Mouse (Mus musculus): ENCODE data around the gene Sirt6. TPM values are rescaled to one million over a fixed set of nuclear protein-coding genes. Genes with fewer than 3 reads are reported as not detected.
A peak's percentile ranks its signal among the peaks of the same experiment; 100 is the strongest.

Sirt6 gene
- polyA plus RNA-seq, 1 experiment from 2014 or later: 53.3 TPM

GRCm38 (mm10) chr10:81619976-81620375 is 7.6 kb downstream of the Sirt6 start:
- no peak for ATAC-seq (ENCODE audit: low FRiP score, low read depth)
- H3K27ac ChIP-seq: no peak overlapping the region
- 90% methylated on average over 5 of the region's 5 CpGs for WGBS
- H3K9ac ChIP-seq: no peak overlapping the region
- no peaks in the 10 kb centered on the region for H3K27me3 ChIP-seq (replicated peaks)
- H3K4me1 ChIP-seq: peaks cover 6% of the 10 kb centered on the region; the same call in 1 of the 2 replicates
- H3K36me3 ChIP-seq: peaks cover 41% of the 10 kb centered on the region
- H3K4me3 ChIP-seq: no peak overlapping the region
- no peak overlapping the region for H3K4me2 ChIP-seq (replicated peaks)
- H3K9me3 ChIP-seq: no peaks in the 10 kb centered on the region

GRCm38 (mm10) chr10:81615486-81615885 is 12.1 kb downstream of the Sirt6 start:
- no peaks in the 10 kb centered on the region for H3K9me3 ChIP-seq
- peaks cover 2% of the 10 kb centered on the region; the same call in 1 of the 2 replicates for H3K36me3 ChIP-seq
- H3K27ac ChIP-seq: no peak overlapping the region
- H3K27me3 ChIP-seq (replicated peaks): no peaks in the 10 kb centered on the region
- H3K9ac ChIP-seq: no peak overlapping the region
- no peak overlapping the region for H3K4me2 ChIP-seq (replicated peaks)
- H3K4me1 ChIP-seq: peaks cover 6% of the 10 kb centered on the region; the same call in 1 of the 2 replicates
- ATAC-seq (ENCODE audit: low FRiP score, low read depth): no peak
- 38% methylated on average over 6 of the region's 6 CpGs for WGBS
- no peak overlapping the region for H3K4me3 ChIP-seq

GRCm38 (mm10) chr10:81612779-81613178 is 14.8 kb downstream of the Sirt6 start:
- WGBS: 74% methylated on average over 3 of the region's 3 CpGs
- H3K4me3 ChIP-seq: no peak overlapping the region

GRCm38 (mm10) chr10:81608308-81608707 is 19.3 kb downstream of the Sirt6 start:
- no peaks in the 10 kb centered on the region for H3K27me3 ChIP-seq (replicated peaks)
- no peak for ATAC-seq (ENCODE audit: low FRiP score, low read depth)
- H3K4me3 ChIP-seq: no peak overlapping the region
- WGBS: 95% methylated on average over 1 of the region's 1 CpGs
- H3K4me2 ChIP-seq (replicated peaks): no peak overlapping the region
- H3K9me3 ChIP-seq: no peaks in the 10 kb centered on the region
- H3K27ac ChIP-seq: no peak overlapping the region
- peaks cover 3% of the 10 kb centered on the region; the same call in 1 of the 2 replicates for H3K36me3 ChIP-seq
- no peak overlapping the region for H3K9ac ChIP-seq
- peaks cover 14% of the 10 kb centered on the region; the same call in 1 of the 2 replicates for H3K4me1 ChIP-seq

More at GRCm38 (mm10) chr10:81612779-81613178, 14.8 kb downstream of the Sirt6 start:
- peaks cover 3% of the 10 kb centered on the region; the same call in 1 of the 2 replicates for H3K36me3 ChIP-seq
- peaks cover 6% of the 10 kb centered on the region; the same call in 1 of the 2 replicates for H3K4me1 ChIP-seq
- ATAC-seq (ENCODE audit: low FRiP score, low read depth): no peak
- H3K9ac ChIP-seq: no peak overlapping the region
- no peaks in the 10 kb centered on the region for H3K9me3 ChIP-seq
- no peak overlapping the region for H3K27ac ChIP-seq
- no peak overlapping the region for H3K4me2 ChIP-seq (replicated peaks)
- H3K27me3 ChIP-seq (replicated peaks): no peaks in the 10 kb centered on the region

- Histone ChIP-seq H3K4me2 (replicated peaks) (peak within 1 kb of the TSS; percentile 67), H3K36me3 (peaks cover 3% of the 10 kb centered on the region; the same call in 1 of the 2 replicates), H3K4me1 (peaks cover 27% of the 10 kb centered on the region), H3K9me3 (no peaks in the 10 kb centered on the region), H3K4me3 (peak within 1 kb of the TSS; percentile 47), H3K27me3 (replicated peaks) (peaks cover 7% of the 10 kb centered on the region; the same call in 1 of the 2 replicates), H3K27ac (peak within 1 kb of the TSS; percentile 71), H3K9ac (peak within 1 kb of the TSS; percentile 55)
- peak; percentile 90 for ATAC-seq (ENCODE audit: low FRiP score, low read depth)
- WGBS: under 1% methylated on average over 39 of the region's 39 CpGs
These were observed 21.4 kb downstream of the Sirt6 start, which contains the start of gene BC025920 for GRCm38 (mm10) chr10:81605974-81606751. Gene BC025920 (plus strand): TSS chr10:81606270.

GRCm38 (mm10) chr10:81605666-81605973 is 22.0 kb downstream of the Sirt6 start:
- Histone ChIP-seq H3K27me3 (replicated peaks) (peaks cover 7% of the 10 kb centered on the region; the same call in 1 of the 2 replicates), H3K4me3 (peak overlapping the region; percentile 29), H3K36me3 (peaks cover 3% of the 10 kb centered on the region; the same call in 1 of the 2 replicates), H3K4me2 (replicated peaks) (peak overlapping the region; percentile 67), H3K9me3 (no peaks in the 10 kb centered on the region), H3K27ac (peak overlapping the region; percentile 69; the same call in 1 of the 2 replicates), H3K4me1 (peaks cover 31% of the 10 kb centered on the region), H3K9ac (peak overlapping the region; percentile 38)
- ATAC-seq (ENCODE audit: low FRiP score, low read depth): peak; percentile 2; the same call in 1 of the 2 replicates
- 5% methylated on average over 14 of the region's 14 CpGs for WGBS

GRCm38 (mm10) chr10:81604968-81605665 is 22.5 kb downstream of the Sirt6 start:
- Histone ChIP-seq H3K27ac (peak overlapping the region; percentile 69; the same call in 1 of the 2 replicates), H3K36me3 (peaks cover 3% of the 10 kb centered on the region; the same call in 1 of the 2 replicates), H3K4me3 (peak overlapping the region; percentile 29), H3K4me2 (replicated peaks) (peak overlapping the region; percentile 67), H3K27me3 (replicated peaks) (peaks cover 8% of the 10 kb centered on the region; the same call in 1 of the 2 replicates), H3K9me3 (no peaks in the 10 kb centered on the region), H3K4me1 (peaks cover 33% of the 10 kb centered on the region), H3K9ac (peak overlapping the region; percentile 38; the same call in 1 of the 2 replicates)
- ATAC-seq (ENCODE audit: low FRiP score, low read depth): peak; percentile 19; the same call in 1 of the 2 replicates
- WGBS: 22% methylated on average over 29 of the region's 29 CpGs

- Histone ChIP-seq H3K4me2 (replicated peaks) (peak overlapping the region; percentile 67), H3K27ac (no peak overlapping the region), H3K27me3 (replicated peaks) (peaks cover 14% of the 10 kb centered on the region), H3K4me1 (peaks cover 33% of the 10 kb centered on the region), H3K9ac (no peak overlapping the region), H3K9me3 (no peaks in the 10 kb centered on the region), H3K36me3 (peaks cover 3% of the 10 kb centered on the region; the same call in 1 of the 2 replicates), H3K4me3 (no peak overlapping the region)
- ATAC-seq (ENCODE audit: low FRiP score, low read depth): no peak
- WGBS: 79% methylated on average over 12 of the region's 12 CpGs
These were observed 23.3 kb downstream of the Sirt6 start for GRCm38 (mm10) chr10:81604019-81604967.

- no peak overlapping the region for H3K4me3 ChIP-seq
- WGBS: 21% methylated on average over 4 of the region's 4 CpGs
- no peaks in the 10 kb centered on the region for H3K9me3 ChIP-seq
- H3K9ac ChIP-seq: no peak overlapping the region
- H3K27ac ChIP-seq: no peak overlapping the region
- no peak for ATAC-seq (ENCODE audit: low FRiP score, low read depth)
- no peaks in the 10 kb centered on the region for H3K36me3 ChIP-seq
- no peak overlapping the region for H3K4me2 ChIP-seq (replicated peaks)
- H3K4me1 ChIP-seq: peaks cover 40% of the 10 kb centered on the region
- peaks cover 24% of the 10 kb centered on the region for H3K27me3 ChIP-seq (replicated peaks)
These were observed 24.9 kb downstream of the Sirt6 start for GRCm38 (mm10) chr10:81602741-81603151.

GRCm38 (mm10) chr10:81601396-81601905 is 26.1 kb downstream of the Sirt6 start:
- 29% methylated on average over 7 of the region's 7 CpGs for WGBS
- Histone ChIP-seq H3K27ac (no peak overlapping the region), H3K9ac (no peak overlapping the region), H3K4me2 (replicated peaks) (peak overlapping the region; percentile 51), H3K27me3 (replicated peaks) (peaks cover 24% of the 10 kb centered on the region), H3K4me1 (peaks cover 46% of the 10 kb centered on the region), H3K4me3 (0 out of 2 replicates have a peak overlapping the region, but pooled peaks have one; percentile 10), H3K9me3 (no peaks in the 10 kb centered on the region), H3K36me3 (no peaks in the 10 kb centered on the region)
- no peak for ATAC-seq (ENCODE audit: low FRiP score, low read depth)

GRCm38 (mm10) chr10:81600738-81601203 is 26.8 kb downstream of the Sirt6 start, which contains the start of gene Tle6:
Gene Tle6 (minus strand): TSS chr10:81601073.
- Histone ChIP-seq H3K4me3 (peak within 1 kb of the TSS; percentile 10; the same call in 1 of the 2 replicates), H3K36me3 (no peaks in the 10 kb centered on the region), H3K4me1 (peaks cover 52% of the 10 kb centered on the region), H3K9ac (no peak within 1 kb of the TSS), H3K27ac (no peak within 1 kb of the TSS), H3K27me3 (replicated peaks) (peaks cover 28% of the 10 kb centered on the region), H3K4me2 (replicated peaks) (peak within 1 kb of the TSS; percentile 51), H3K9me3 (no peaks in the 10 kb centered on the region)
- ATAC-seq (ENCODE audit: low FRiP score, low read depth): peak; percentile 64
- under 1% methylated on average over 28 of the region's 28 CpGs for WGBS
